Mouse (Mus musculus): ENCODE measurements around the gene Pbp2.

The Pbp2 gene

DNA sequence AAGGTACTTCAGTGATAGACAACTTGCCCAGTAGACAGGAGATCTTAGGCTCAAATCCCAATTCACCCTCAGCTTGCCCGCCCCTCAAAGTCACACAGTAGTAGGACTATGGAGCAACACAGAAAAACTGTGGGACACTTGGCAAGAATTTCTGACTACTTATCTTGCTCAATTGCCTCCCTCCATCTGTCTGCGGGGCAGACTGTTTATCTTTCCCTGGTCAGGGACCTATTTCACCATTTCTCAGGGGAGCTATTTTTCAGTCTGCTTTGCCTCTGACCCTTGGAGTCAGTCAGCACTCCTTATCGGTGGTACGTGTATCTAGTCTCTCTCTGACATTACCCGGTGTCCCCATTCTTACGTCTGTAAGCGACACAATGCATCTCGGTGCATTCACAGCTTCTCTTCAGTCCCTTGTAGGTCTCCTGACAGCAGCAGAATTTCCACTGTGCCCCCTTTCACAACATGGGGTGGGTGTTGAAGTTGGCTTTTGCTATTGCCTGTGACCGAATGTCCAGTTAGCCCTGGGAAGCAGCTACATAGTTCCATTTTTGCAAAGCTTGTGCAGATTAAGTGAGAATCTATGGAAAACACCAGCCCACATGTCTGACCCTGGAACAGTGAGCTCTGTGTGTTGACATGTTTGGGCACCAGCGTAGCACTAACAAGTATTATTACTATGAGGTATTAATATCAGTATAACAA, 7.6 kb downstream of the Pbp2 start:
- no peak for DNase-seq (ENCODE audit: low spot score in 2 of 2)

DNA sequence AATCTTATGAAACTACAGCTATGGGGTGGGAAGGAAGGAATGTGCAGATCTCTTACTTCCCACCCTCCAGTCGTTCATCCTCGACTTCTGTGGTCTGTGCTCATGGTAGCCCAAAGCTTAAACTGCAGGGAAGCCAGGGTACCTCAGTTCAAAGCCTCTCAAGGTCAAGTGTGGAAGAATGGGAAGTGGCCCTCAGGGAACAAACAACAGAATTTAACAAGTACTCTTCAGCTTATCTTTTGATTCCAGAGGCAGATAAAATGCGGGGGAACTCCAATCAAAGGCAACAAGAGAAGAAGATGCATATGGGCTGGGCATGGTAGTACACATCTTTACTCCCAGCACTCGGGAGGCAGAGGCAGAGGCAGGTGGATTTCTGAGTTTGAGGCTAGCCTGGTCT, 9.7 kb downstream of the Pbp2 start:
- DNase-seq (ENCODE audit: low spot score in 2 of 2), result no peak

DNA sequence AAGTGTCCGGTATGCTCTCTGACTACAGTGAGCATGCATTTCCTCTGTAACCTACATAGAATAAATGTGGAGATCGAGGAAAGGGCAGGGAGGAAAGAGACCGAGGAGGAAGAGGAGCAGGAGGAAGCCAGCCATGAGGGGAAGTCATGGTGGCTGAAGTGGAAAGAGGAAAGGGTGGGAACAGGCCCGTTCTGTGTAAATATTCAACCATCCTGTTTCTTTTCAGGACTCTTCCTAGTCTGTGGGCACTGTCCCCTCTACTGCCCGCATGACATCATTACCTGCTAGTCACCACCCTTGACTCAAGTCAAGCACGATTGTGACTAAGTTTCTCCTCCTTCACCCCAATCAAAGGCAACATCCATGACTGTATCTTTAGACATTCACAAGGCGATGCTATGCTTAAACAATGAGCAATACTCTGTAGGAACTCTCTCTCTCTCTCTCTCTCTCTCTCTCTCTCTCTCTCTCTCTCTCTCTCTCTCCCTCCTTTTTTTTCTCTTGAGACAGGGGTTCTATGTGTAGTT, 11.1 kb downstream of the Pbp2 start:
- no peak for DNase-seq (ENCODE audit: low spot score in 2 of 2)

DNA sequence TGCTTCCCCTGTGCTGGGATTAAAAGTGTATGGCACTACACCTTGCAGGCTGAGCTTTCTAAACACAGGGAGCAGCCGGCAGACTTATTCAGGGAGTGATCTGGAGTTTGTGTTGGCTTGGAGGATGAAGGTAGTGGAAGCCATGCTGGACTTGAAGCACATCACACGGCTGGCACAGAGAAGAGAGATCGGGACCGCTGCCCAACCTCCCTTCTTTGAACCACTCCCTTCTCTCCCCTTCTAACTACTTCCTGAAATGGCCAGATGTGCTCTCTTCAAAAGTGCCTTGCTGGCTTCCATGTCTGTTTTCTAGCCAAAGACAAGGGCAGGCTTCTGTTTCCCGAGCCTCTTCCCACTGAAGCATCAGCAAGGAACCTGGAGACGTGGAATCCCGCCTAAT, 12.6 kb downstream of the Pbp2 start:
- DNase-seq (ENCODE audit: low spot score in 2 of 2), result no peak

DNA sequence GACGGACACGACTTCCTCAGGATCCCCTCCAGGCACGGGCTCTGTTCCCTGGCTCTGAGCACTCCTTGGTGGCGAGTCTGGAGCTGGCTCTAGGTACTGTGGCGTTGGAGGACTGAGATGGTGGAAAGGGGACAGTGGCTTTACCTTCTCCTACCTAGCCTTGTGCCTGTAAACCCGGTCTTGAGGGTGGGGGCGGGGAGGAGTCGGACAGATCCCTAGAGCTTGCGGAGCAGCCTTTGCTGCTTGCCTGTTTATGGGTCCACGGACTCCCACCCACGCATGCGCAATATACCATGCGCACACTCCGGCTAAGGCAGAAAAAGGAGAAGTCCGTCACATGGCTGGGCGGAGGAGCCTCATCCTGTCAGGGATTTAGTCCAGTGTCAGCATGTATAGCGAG, 13.9 kb downstream of the Pbp2 start:
- DNase-seq (ENCODE audit: low spot score in 2 of 2), result peak in 1 of 2 experiments; percentile 37

DNA sequence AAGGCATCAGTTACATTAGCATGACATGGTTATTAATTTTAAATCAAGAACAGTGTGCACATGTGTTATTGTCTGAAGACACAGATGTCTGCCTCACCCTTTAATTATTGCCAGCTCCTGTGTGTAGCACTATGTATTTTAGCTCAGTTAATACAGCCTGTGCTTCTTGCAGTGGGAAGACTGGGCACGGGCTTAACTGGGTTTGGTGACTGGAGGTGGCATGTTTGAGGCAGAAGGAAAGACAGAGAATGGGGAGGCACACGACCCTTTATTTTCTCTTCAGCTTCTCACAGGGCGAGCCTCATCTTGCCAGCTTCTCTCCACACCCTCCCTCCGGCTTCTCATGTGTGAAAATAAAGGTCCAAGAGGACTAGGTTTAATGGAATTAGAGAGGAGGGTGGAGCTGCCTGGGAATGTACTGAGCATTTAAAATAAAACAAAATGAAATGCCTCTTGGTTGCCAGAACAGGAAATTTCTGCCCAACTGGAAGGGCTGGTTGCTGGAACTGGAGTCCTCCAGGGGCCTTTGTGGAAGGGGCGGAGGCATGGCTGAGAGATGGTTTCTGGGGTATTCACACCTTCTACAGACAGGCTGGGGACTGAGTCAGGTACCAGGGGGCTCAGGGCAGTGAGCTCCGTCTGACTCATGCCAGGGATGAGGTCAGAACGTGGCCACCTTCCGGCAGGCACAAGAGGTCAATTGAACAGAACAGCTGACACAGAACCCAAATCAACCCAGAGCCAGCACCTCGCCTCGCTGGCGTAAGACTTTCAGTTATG, 14.9 kb downstream of the Pbp2 start:
- peak in 1 of 2 experiments; percentile 21 for DNase-seq (ENCODE audit: low spot score in 2 of 2)

DNA sequence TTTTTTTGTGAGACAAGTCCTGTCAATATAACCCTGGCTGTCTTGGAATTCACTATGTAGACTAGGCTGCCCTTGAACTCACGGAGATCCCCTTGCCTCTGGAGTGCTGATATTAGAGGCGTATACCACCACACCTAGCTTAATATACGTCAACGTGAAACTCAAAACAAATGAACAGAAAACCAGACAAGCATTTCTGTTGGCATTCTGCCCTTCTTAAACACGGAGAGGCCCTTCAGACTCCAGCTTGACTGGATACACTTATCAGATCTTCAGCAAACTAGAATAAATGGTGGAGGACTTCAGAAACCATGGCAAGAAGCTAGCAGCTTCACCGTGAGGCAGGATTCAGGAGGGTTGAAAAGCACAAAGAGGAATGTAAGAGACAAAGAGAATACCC, 16.1 kb downstream of the Pbp2 start:
- no peak for DNase-seq (ENCODE audit: low spot score in 2 of 2)

DNA sequence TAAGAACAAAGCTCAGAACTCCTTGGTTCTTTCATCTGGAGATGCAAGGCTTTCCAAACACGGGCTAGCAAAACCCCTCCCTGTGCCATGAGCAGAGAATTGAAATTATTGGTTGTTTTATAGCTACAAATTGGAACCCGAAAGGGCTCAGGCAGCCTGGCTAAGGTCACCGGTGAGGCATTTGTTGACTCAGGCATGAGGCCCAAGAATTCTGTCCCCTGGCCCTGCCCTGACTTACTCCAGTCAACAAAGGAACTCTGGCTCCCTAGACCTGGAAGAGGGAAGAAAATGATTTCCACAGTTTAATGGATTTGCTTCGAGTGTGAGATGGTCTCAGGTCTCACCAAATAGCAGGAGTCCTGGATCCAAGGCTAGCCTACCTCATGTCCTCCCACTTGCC, 17.8 kb downstream of the Pbp2 start:
- DNase-seq (ENCODE audit: low spot score in 2 of 2), result no peak

DNA sequence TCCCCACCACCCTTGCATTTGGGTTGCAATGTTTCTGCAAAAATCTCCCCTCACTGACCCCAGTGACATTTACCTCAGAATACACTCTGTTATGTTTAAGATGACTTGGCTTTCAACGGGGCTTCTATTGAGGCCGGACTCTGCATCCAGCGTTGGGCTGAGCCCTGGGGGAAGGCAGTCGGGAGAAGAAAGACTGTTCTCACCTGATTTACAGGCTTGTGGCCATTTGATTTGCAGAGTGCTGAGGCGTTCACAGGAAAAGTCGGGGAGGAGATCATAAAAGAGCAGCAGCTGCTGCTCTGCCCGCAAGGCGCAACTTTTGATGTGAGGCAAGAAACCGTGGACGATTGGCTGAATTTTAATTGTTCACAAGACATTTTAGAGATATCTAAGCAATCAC, 30.3 kb downstream of the Pbp2 start:
- DNase-seq (ENCODE audit: low spot score in 2 of 2), result no peak

DNA sequence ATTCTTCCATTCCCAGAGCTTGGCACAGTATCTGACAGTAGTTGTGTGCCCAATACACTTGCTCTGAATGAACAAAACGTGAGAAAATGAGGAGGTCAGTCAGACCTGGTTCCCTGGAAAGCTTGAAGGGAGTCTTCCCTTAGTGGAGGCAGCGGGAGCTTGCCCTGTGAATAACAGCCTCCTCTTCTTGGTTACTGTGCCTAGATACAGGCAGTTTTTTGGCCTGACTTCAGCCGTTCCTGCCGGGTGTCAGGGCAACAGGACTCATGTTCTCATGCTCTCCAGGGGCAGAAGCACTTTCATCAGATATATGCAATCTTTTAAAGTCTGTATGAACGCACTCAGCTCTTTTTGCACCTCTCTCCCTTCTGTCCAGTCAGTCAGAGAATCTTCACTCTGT, 30.9 kb downstream of the Pbp2 start:
- DNase-seq (ENCODE audit: low spot score in 2 of 2), result no peak

DNA sequence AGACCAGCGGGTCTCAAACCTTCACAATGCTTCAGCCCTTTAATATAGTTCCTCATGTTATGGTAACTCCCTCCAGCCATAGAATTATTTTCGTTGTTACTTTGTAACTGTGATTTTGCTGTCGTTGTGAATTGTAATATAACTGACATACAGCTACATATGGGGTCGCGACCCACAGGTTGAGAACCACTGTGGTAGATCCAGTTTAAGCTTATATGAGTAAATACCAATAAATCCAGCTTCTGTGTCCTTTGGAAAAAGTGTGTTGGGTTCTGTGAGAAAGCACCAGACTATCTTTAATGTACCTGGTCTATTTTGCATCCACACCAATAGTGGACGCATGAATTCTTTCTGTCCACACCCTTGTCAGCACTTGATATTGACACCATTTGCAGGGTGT, 31.9 kb downstream of the Pbp2 start:
- DNase-seq (ENCODE audit: low spot score in 2 of 2), result no peak

DNA sequence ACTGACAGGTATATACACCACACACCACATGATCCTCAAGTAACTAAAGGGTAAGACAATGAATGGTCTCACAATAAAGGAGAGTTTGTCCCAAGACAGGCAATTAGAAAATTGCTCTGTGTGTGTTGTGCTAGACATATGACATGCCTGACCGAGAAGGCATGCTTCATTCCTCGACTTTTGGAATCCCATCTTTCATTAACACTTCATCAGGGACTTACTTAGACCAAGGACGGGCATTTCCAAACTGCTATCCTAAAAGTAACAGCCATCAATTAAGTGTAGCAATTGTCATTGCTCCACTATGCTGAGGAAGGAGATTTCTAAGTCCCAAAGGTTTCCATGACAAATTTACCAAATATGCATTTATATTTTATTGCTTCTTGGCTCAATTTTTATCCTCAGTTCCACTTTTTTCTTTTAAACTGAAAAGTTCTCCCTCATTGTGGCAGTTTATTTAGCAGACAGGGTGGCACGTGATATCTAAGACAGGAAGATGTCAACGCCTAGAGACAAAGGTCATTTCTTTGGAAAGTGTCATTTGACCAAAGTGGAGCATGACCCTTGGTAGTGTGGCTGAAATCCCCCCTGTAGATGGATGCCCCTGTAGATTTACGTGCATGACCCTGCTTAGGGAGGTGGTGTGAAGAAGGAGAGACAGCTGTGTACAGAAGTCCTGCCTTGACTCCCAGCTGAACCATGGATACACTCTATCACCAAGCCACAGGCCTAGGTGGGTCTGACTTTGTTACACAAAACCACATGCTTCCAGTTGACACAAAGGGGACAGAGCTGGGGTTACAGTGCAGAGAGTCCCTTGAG, 33.5 kb downstream of the Pbp2 start:
- no peak for DNase-seq (ENCODE audit: low spot score in 2 of 2)

DNA sequence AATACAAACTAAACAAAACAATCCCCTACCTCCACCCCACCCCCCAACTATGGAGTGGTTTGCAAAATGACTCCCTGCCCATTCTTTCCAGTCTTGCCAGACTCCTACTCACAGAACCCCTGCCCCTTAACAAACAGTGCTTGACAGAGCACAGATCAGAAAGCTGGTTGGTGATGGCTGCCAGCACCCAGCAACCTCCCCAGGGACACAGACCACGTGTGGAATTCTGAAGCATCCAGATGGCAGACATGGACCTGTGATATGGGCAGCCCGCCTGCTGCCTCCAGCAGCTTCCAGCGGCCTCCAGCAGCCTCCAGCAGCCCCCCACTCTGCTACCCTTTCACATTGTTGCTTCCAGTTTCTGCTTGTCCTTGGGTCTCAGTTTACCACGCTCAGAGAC, 35.0 kb downstream of the Pbp2 start:
- DNase-seq (ENCODE audit: low spot score in 2 of 2), result no peak

DNA sequence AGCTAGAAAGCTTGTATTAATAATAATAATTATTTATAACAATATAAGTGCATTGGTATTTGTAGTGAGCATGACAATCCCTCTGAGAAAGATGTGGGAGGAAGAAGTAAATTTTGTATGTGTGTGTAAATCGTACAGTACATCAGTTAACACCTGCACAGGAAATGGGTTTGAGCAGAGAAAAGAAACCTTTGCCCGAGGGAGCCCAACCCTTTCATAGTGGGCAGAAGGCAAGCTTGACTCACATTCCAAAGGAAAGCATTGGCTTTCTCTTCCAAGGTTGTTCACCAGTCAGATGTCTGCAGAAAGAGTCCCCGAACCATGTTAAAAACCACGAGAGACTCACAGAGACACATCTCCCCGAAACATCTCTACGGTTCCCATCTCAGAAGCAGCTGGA, 37.1 kb downstream of the Pbp2 start:
- no peak for DNase-seq (ENCODE audit: low spot score in 2 of 2)

DNA sequence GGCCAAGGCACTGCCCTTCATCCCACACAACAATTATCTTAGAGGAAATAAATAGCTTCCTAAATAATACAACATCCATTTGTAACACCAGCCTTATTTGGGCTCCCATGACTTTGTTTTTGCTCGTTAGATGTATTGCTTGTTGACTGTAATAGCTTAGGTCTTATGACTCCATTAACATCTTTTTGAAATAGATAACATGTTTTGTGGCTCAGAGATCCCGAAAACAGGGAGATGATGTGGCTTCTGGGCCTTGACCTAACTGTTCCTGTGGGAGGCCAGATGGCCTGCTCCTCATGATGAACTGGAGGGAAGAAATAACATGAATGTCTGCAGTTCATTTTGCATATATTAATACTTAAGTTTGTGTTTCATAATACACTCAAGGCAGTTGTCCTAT, 38.4 kb downstream of the Pbp2 start:
- no peak for DNase-seq (ENCODE audit: low spot score in 2 of 2)

DNA sequence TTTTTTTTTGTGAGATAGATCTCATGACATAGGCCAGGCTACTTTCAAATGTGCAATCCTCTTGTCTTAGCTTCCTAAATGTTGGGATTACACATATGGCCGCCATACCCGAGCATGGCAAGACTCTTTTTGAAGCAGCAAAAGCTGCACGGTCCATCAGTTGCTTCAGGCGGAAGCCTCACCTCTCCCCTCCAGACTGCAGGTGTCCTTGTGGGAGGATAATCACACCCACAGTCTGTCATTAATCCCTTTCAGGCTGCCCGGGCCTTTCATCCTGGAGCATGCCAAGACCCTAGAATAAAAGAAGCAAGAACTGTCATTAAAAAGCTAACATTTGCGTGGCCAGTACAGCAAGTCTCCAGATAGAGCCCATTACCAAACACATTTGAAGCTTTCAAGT, 40.6 kb downstream of the Pbp2 start:
- DNase-seq (ENCODE audit: low spot score in 2 of 2), result no peak

DNA sequence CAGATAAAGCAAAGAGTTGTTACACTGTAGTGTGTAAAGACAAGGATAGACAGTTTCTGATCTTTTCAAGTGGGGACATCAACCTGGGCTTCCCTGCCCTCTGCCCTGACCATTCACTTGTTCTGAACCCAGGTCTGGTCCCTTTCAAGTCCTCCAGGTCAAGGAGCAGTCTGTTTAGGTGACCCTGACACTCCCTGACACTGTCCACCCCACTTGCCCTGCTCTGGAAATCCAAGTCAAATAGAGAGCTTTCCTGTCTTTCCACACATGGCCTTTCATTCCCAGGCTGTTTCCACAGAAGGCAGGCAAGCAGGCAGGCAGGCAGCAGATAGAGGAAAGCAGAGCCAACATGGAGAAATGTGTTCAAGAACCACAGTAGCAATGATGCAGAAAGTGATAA, 41.8 kb downstream of the Pbp2 start:
- DNase-seq (ENCODE audit: low spot score in 2 of 2), result no peak

DNA sequence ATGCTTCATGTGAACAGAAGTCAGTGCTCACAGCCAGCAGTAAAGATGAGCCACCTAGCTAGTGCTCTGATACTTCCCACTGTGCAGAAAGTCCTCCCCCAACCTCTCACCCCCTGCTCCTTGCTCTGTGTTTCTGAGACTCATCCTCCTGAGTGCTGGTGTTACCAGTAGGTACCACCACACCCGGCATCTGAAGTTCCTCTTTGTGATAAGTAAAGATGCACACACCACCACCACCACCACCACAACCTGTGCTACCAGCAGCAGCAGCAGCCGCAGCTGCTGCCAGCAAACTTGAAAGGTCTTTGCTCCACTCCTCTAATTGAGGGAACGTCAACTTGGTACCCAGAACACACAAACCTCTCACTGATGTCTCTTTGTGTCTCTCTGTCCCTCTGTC, 43.0 kb downstream of the Pbp2 start:
- no peak for DNase-seq (ENCODE audit: low spot score in 2 of 2)

DNA sequence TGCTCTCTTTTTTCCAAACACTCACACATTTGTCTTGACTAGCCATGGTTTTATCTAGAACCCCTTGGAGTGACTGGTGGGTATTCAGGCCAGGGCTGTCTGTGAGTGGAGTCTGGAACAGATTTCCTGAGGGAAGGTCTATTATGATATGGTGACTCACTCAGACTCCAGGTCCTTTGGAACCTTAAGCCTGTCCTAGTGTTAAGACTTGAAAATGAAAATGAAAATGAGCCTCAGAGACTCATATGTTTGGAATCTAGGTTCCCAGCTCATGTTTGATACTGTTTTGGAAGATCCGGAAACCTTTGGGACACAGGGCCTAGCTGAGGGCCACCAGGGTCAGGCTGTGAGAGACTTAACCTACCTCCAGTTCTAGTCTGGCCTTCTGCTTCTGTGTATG, 44.1 kb downstream of the Pbp2 start:
- DNase-seq (ENCODE audit: low spot score in 2 of 2), result no peak

DNA sequence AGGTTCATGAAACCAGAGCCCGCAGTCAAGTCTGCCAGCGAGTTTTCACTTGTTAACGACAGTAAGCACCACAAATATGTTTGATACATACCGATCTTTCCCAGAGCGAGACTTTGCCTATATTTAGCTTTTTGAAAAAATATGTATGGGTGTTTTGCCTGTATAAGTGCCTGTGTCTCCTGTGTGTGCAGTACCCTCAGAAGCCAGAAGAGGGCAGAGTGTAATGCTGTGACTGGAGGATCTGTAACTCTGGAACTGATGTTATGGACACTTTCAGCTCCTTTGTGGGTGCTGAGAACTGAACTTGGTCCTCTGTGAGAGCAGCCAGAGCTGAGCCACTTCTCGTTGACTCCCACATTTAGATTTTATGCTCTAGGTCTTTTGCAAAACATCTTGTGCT, 46.1 kb downstream of the Pbp2 start:
- no peak for DNase-seq (ENCODE audit: low spot score in 2 of 2)

DNA sequence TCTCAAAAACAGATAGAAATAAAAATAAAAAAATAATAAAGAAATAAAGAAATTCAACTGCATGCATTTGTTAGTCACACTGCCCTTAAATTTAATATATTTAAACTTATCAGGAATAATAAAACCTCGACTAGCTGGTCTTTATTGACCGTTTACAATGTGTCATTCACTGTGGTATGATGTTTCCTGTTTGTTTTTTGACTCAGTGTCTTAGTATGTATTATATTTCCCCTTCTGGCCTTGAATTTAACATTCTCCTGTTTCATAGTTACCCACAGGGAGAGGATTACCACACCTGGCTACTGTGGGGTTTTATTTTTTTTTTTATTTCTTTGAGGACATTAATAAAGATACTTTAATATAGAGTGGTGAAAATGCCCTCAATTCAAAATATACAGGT, 47.6 kb downstream of the Pbp2 start:
- DNase-seq (ENCODE audit: low spot score in 2 of 2), result no peak

DNA sequence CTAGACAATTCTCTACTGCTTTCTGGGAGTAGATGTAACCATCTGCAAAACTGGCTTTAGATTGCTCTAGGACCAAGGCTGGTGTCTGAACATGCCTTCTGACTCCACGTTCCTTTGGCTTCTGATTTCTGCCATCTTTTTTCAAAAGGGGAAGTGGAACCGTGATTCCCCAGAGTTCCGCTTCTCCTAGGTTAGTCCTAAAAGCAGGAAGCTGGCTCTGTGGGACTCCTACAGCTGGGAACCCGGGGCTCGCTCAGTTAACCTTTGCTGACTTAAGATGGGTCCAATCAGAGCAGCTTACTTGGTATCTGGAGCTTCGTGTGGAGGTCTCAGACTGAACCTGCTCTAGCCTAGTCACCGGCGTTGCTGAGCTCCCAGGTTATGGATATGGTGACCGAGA, 49.1 kb downstream of the Pbp2 start:
- DNase-seq (ENCODE audit: low spot score in 2 of 2), result no peak

DNA sequence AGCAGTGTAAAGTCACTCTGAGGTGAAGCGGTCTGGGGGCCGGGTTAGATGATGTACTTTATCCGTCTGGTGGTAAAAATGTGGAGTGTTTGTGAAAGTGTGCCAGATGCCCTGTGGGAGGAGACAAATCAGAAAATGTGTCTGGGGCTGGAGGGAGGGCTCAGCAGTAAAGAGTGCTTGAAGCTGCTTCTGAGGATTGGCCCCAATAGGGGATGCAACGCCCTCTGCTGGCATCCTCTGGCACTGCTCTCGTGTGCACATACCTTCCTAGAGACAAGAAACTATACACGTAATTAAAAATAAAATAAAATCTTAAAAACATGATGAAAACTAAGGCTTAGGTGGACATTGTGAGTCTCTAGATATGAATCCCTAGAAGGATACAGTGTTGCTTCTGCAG, 49.8 kb downstream of the Pbp2 start:
- DNase-seq (ENCODE audit: low spot score in 2 of 2), result no peak

All from urinary bladder, postnatal 4 days (tissue).